Mouse (Mus musculus) bone marrow, adult 2 months (tissue): ENCODE measurements around the gene Snx30.

Experiments used
- CTCF ChIP-seq: fragments of 200-500 bp; IDR thresholded peaks from 2 replicates; pipeline ENCODE4 v1.5.1; 2011; ENCODE audit warnings: low read length, control low read depth; ENCODE audit not compliant: control insufficient read depth, insufficient read depth
- POLR2A ChIP-seq: fragments of 200-500 bp; IDR thresholded peaks from 2 replicates; pipeline ENCODE4 v1.6.1; 2011; ENCODE audit warnings: low read depth, mild to moderate bottlenecking, control low read depth, low read length, borderline replicate concordance; ENCODE audit not compliant: control insufficient read depth

- TF ChIP-seq POLR2A (no peak), CTCF (no peak)
These were observed 119.4 kb downstream of the Snx30 start for GRCm38 (mm10) chr4:59925082-59925481.
